Mouse (Mus musculus): ENCODE data around the gene Ahcyl2. TPM values are rescaled to one million over a fixed set of nuclear protein-coding genes. Genes with fewer than 3 reads are reported as not detected.

The Ahcyl2 gene
- total RNA-seq, 4 experiments from 2014 or later = 14.2 to 19.6 (median 17.2) TPM

Other genes starting within 250 kb of the Ahcyl2 start
- 1 to 10 TPM; 2.0 to 4.0 (median 2.4) TPM for gene Irf5, start 241.4 kb upstream of the Ahcyl2 start, total RNA-seq (2022)
- 10 to 100 TPM; 42.9 to 50.8 (median 46.4) TPM for gene Tnpo3, start 158.1 kb upstream of the Ahcyl2 start, total RNA-seq (2022)
- 1 to 10 TPM; 2.0 to 2.7 (median 2.3) TPM for gene Tspan33, start 73.8 kb upstream of the Ahcyl2 start, total RNA-seq (2022)
- 1 to 10 TPM; 6.9 to 9.2 (median 7.7) TPM for gene Smo, start 32.5 kb upstream of the Ahcyl2 start, total RNA-seq (2022)
- 10 to 100 TPM; 51.6 to 63.6 (median 58.9) TPM for gene Strip2, start 149.0 kb downstream of the Ahcyl2 start, total RNA-seq (2022)